Mouse (Mus musculus): ENCODE measurements around the gene Timm50. TPM values are rescaled to one million over a fixed set of nuclear protein-coding genes. Genes with fewer than 3 reads are reported as not detected.

Gene Timm50
- polyA plus RNA-seq, 1 experiment, result 58.6 TPM

- no peak overlapping the region for H3K27ac ChIP-seq (ENCODE audit: insufficient read depth, low read length)
- TF ChIP-seq POLR2A (IDR thresholded peaks at IDR 0.05; ENCODE audit: extremely low read depth, insufficient read depth, low read length) (no peak), CTCF (IDR thresholded peaks at IDR 0.05; ENCODE audit: extremely low read depth, insufficient read depth, low read length) (no peak)
- H3K4me1 ChIP-seq (ENCODE audit: control insufficient read depth, insufficient read depth, low read length), result peaks cover 2% of the 10 kb centered on the region; the same call in 1 of the 2 replicates
- no peak overlapping the region for H3K4me3 ChIP-seq (ENCODE audit: insufficient read depth, low read length)
Observed at GRCm38 (mm10) chr7:28335471-28335870, 23.6 kb upstream of the Timm50 start.

DNA sequence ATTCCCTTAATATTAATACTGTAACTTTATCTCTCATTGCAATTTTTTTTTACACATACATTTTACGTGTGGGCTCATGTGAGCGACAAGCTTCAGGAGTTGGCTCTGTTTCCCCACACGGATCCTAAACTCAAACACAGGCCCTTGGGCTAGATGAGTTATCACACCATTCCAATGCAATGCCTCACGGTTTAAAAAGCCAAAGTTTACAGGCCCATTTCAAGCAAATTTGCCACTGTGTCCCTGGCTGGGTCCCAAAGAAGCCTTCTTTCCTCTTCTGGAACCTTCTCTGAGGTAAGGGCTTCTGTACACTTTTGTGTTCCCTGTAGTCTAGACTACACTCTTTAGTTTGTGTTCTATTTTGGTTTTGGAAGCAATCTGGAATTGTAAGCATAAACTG is 22.7 kb upstream of the Timm50 start:
- Histone ChIP-seq H3K27ac (ENCODE audit: insufficient read depth, low read length) (no peak overlapping the region), H3K4me1 (ENCODE audit: control insufficient read depth, insufficient read depth, low read length) (peaks cover 2% of the 10 kb centered on the region; the same call in 1 of the 2 replicates), H3K4me3 (ENCODE audit: insufficient read depth, low read length) (no peak overlapping the region)
- TF ChIP-seq POLR2A (IDR thresholded peaks at IDR 0.05; ENCODE audit: extremely low read depth, insufficient read depth, low read length) (no peak), CTCF (IDR thresholded peaks at IDR 0.05; ENCODE audit: extremely low read depth, insufficient read depth, low read length) (no peak)

GRCm38 (mm10) chr7:28328260-28328659 is 16.4 kb upstream of the Timm50 start:
- no peak for TF ChIP-seq POLR2A (IDR thresholded peaks at IDR 0.05; ENCODE audit: extremely low read depth, insufficient read depth, low read length)
- no peak for TF ChIP-seq CTCF (IDR thresholded peaks at IDR 0.05; ENCODE audit: extremely low read depth, insufficient read depth, low read length)
- Histone ChIP-seq H3K4me1 (ENCODE audit: control insufficient read depth, insufficient read depth, low read length) (no peaks in the 10 kb centered on the region), H3K27ac (ENCODE audit: insufficient read depth, low read length) (no peak overlapping the region), H3K4me3 (ENCODE audit: insufficient read depth, low read length) (no peak overlapping the region)

DNA sequence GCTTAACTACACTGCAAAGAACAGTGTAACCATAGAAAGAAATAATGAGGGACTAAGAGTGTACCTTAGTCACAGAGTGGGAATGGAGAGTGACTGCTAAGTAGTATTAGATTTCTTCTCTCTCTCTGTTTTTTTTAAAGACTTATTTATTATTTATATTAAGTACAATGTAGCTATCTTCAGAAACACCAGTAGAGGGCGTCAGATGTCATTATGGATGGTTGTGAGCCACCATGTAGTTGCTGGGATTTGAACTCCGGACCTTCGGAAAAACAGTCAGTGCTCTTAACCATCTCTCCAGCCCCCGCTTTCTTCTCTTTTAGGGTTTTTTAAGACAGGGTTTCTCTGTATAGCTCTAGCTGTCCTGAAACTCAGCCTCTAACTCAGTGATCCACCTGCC is 14.6 kb upstream of the Timm50 start:
- no peak for TF ChIP-seq POLR2A (IDR thresholded peaks at IDR 0.05; ENCODE audit: extremely low read depth, insufficient read depth, low read length)
- TF ChIP-seq CTCF (IDR thresholded peaks at IDR 0.05; ENCODE audit: extremely low read depth, insufficient read depth, low read length), result no peak
- Histone ChIP-seq H3K4me1 (ENCODE audit: control insufficient read depth, insufficient read depth, low read length) (no peaks in the 10 kb centered on the region), H3K27ac (ENCODE audit: insufficient read depth, low read length) (no peak overlapping the region), H3K4me3 (ENCODE audit: insufficient read depth, low read length) (no peak overlapping the region)

GRCm38 (mm10) chr7:28325293-28325692 is 13.4 kb upstream of the Timm50 start:
- no peak overlapping the region for H3K4me3 ChIP-seq (ENCODE audit: insufficient read depth, low read length)
- no peak overlapping the region for H3K27ac ChIP-seq (ENCODE audit: insufficient read depth, low read length)
- TF ChIP-seq POLR2A (IDR thresholded peaks at IDR 0.05; ENCODE audit: extremely low read depth, insufficient read depth, low read length) (no peak), CTCF (IDR thresholded peaks at IDR 0.05; ENCODE audit: extremely low read depth, insufficient read depth, low read length) (no peak)
- no peaks in the 10 kb centered on the region for H3K4me1 ChIP-seq (ENCODE audit: control insufficient read depth, insufficient read depth, low read length)

- no peak for TF ChIP-seq CTCF (IDR thresholded peaks at IDR 0.05; ENCODE audit: extremely low read depth, insufficient read depth, low read length)
- Histone ChIP-seq H3K4me1 (ENCODE audit: control insufficient read depth, insufficient read depth, low read length) (no peaks in the 10 kb centered on the region), H3K4me3 (ENCODE audit: insufficient read depth, low read length) (no peak overlapping the region), H3K27ac (ENCODE audit: insufficient read depth, low read length) (no peak overlapping the region)
Observed at GRCm38 (mm10) chr7:28321974-28322720, 10.3 kb upstream of the Timm50 start.

GRCm38 (mm10) chr7:28318714-28319113 is 6.8 kb upstream of the Timm50 start:
- Histone ChIP-seq H3K4me3 (ENCODE audit: insufficient read depth, low read length) (no peak overlapping the region), H3K4me1 (ENCODE audit: control insufficient read depth, insufficient read depth, low read length) (no peaks in the 10 kb centered on the region), H3K27ac (ENCODE audit: insufficient read depth, low read length) (no peak overlapping the region)
- TF ChIP-seq CTCF (IDR thresholded peaks at IDR 0.05; ENCODE audit: extremely low read depth, insufficient read depth, low read length) (no peak), POLR2A (IDR thresholded peaks at IDR 0.05; ENCODE audit: extremely low read depth, insufficient read depth, low read length) (no peak)

DNA sequence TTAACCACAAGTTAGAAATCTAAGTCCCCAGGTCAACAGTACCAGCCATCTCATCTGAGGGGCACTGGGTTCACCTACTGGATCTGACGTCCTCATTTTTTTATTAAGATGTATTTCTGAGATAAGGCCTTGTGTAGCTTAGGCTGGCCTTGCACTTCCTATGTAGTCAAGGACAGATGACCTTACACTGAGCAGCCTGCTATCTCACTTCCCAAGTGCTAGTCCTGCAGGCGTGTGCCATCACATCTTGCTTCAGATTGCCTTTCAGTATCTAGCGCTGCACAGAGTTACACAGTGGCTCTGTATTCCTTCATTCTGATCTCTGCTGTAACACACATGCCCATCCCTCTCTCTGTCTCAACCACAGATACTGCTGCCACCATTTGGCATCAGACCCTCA is 6.2 kb upstream of the Timm50 start:
- Histone ChIP-seq H3K4me1 (ENCODE audit: control insufficient read depth, insufficient read depth, low read length) (no peaks in the 10 kb centered on the region), H3K27ac (ENCODE audit: insufficient read depth, low read length) (no peak overlapping the region), H3K4me3 (ENCODE audit: insufficient read depth, low read length) (no peak overlapping the region)
- TF ChIP-seq CTCF (IDR thresholded peaks at IDR 0.05; ENCODE audit: extremely low read depth, insufficient read depth, low read length) (no peak), POLR2A (IDR thresholded peaks at IDR 0.05; ENCODE audit: extremely low read depth, insufficient read depth, low read length) (no peak)

GRCm38 (mm10) chr7:28311151-28311925 is 534 bp downstream of the Timm50 start:
- TF ChIP-seq CTCF (IDR thresholded peaks at IDR 0.05; ENCODE audit: extremely low read depth, insufficient read depth, low read length), result no peak
- H3K27ac ChIP-seq (ENCODE audit: insufficient read depth, low read length), result no peak overlapping the region

GRCm38 (mm10) chr7:28309737-28310136 is 2.1 kb downstream of the Timm50 start:
- H3K4me1 ChIP-seq (ENCODE audit: control insufficient read depth, insufficient read depth, low read length), result 0 out of 2 replicates have a peak, but pooled peaks cover 1% of the 10 kb centered on the region
- H3K27ac ChIP-seq (ENCODE audit: insufficient read depth, low read length), result no peak overlapping the region
- no peak for TF ChIP-seq POLR2A (IDR thresholded peaks at IDR 0.05; ENCODE audit: extremely low read depth, insufficient read depth, low read length)
- TF ChIP-seq CTCF (IDR thresholded peaks at IDR 0.05; ENCODE audit: extremely low read depth, insufficient read depth, low read length), result no peak
- no peak overlapping the region for H3K4me3 ChIP-seq (ENCODE audit: insufficient read depth, low read length)

More at GRCm38 (mm10) chr7:28311151-28311925, 534 bp downstream of the Timm50 start:
- peak overlapping the region; percentile 58 for H3K4me3 ChIP-seq (ENCODE audit: insufficient read depth, low read length)
- 0 out of 2 replicates have a peak, but pooled peaks cover 1% of the 10 kb centered on the region for H3K4me1 ChIP-seq (ENCODE audit: control insufficient read depth, insufficient read depth, low read length)
